Mouse (Mus musculus) forebrain, embryonic 14.5 days (tissue): ENCODE data around the gene Fbxw2. TPM values are rescaled to one million over a fixed set of nuclear protein-coding genes. Genes with fewer than 3 reads are reported as not detected.
A peak's percentile ranks its signal among the peaks of the same experiment; 100 is the strongest.
"Not testable (repeated sequence)": the region's sequence is repeated elsewhere in the genome, so short reads cannot be mapped to it uniquely, and the experiment has no call there.

Experiments used
- ATAC-seq: fragments of 200-750 bp; cut with Nextera tagmentation; 2 replicates; pipeline ENCODE4 v1.8.0; 2017; ENCODE audit warnings: mild to moderate bottlenecking, moderate library complexity
- DNase-seq: peaks from one replicate; pipeline ENCODE4 v3.0.0-alpha.2; 2015; ENCODE audit warnings: low spot score
- H3K27ac ChIP-seq: fragments of 300-500 bp; sonication (generic); 2 replicates; pipeline ENCODE4 v1.5.1; 2014; ENCODE audit warnings: low read depth, mild to moderate bottlenecking, control low read depth, low read length, moderate library complexity
- H3K27me3 ChIP-seq: fragments of 300-500 bp; sonication (generic); replicated peaks from 2 replicates; pipeline ENCODE4 v1.6.1; 2014; ENCODE audit warnings: low read length, control low read depth, mixed read lengths; ENCODE audit not compliant: control insufficient read depth, insufficient read depth
- H3K36me3 ChIP-seq: fragments of 300-500 bp; sonication (generic); 2 replicates; pipeline ENCODE4 v1.6.1; 2014; ENCODE audit warnings: low read length, control low read depth; ENCODE audit not compliant: control insufficient read depth, insufficient read depth
- H3K4me1 ChIP-seq: fragments of 300-500 bp; sonication (generic); 2 replicates; pipeline ENCODE4 v1.6.1; 2014; ENCODE audit warnings: antibody characterized with exemption, low read length, control low read depth; ENCODE audit not compliant: control insufficient read depth, insufficient read depth
- H3K4me2 ChIP-seq: fragments of 300-500 bp; sonication (generic); 2 replicates; pipeline ENCODE4 v1.6.1; 2014; ENCODE audit warnings: mild to moderate bottlenecking, control low read depth, low read length
- H3K4me3 ChIP-seq: fragments of 300-500 bp; sonication (generic); 2 replicates; pipeline ENCODE4 v1.5.1; 2014; ENCODE audit warnings: low read depth, low read length, control low read depth
- H3K9ac ChIP-seq: fragments of 300-500 bp; sonication (generic); 2 replicates; pipeline ENCODE4 v1.6.1; 2014; ENCODE audit warnings: mild to moderate bottlenecking, low read length, control low read depth, moderate library complexity
- H3K9me3 ChIP-seq: fragments of 300-500 bp; sonication (generic); replicated peaks from 2 replicates; pipeline ENCODE4 v1.6.1; 2016; ENCODE audit warnings: low read length, control low read depth, mixed read lengths; ENCODE audit not compliant: control insufficient read depth
- WGBS: fragments of 180-500 bp; shearing (Covaris S2); extraction: QIAGEN DNeasy Blood & Tissue Kit; methylation state at CpG from one replicate; pipeline ENCODE4 v1.1.7; 2014; 5-methylcytosine and 5-hydroxymethylcytosine counted together
- polyA plus RNA-seq: library from polyadenylated mRNA; unstranded; fragments of >200 nt; fragmentation: Nextera tagmentation; extraction: Ambion mirVana; gene quantifications from 2 replicates; pipeline ENCODE4 v1.2.1, GENCODE M21; 2014

Gene Fbxw2
- polyA plus RNA-seq, 1 experiment from 2014 or later: 78.6 TPM

DNA sequence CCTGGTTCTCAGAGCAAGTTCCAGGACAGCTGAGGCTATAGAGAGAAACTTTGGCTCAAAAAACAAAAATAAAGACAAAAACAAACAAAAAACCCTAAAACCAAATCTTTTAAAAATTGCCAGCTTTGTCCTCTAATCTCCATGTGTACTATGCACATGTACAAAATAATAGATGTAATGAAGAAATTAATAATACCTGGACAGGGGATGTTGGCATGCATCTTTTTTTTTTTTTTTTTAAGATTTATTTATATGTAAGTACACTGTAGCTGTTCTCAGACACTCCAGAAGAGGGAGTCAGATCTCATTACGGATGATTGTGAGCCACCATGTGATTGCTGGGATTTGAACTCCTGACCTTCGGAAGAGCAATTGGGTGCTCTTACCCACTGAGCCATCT, 33.6 kb downstream of the Fbxw2 start:
- 100% methylated on average over 2 of the region's 2 CpGs for WGBS
- not testable (repeated sequence) for H3K36me3 ChIP-seq, DNase-seq, H3K9ac ChIP-seq, H3K27me3 ChIP-seq, H3K4me1 ChIP-seq, H3K4me3 ChIP-seq, H3K9me3 ChIP-seq, H3K27ac ChIP-seq, H3K4me2 ChIP-seq, ATAC-seq

DNA sequence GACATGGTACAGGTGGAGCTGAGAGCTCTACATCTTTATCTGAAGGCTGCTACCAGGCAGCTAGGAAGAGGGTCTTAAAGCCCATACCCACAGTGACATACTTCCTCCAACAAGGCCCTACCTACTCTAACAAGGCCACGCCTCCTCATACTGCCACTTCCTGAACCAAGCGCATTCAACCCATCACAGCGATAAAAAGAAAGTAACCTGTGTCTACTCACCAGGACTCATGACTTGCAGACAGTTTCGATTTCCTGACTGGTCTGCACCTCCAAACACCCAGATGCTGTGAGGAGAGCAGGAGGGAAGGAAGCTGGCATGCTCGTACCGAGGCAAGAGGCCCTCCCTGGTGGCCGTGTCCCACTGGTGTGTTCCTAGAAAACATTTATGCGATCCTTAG, 35.8 kb downstream of the Fbxw2 start:
- Histone ChIP-seq H3K36me3 (peaks cover 10% of the 10 kb centered on the region; the same call in 1 of the 2 replicates), H3K4me2 (no peak overlapping the region), H3K27me3 (no peaks in the 10 kb centered on the region), H3K9me3 (no peaks in the 10 kb centered on the region), H3K9ac (no peak overlapping the region), H3K27ac (no peak overlapping the region), H3K4me3 (no peak overlapping the region), H3K4me1 (no peaks in the 10 kb centered on the region)
- no peak for ATAC-seq
- DNase-seq: no peak
- WGBS: 95% methylated on average over 8 of the region's 8 CpGs

DNA sequence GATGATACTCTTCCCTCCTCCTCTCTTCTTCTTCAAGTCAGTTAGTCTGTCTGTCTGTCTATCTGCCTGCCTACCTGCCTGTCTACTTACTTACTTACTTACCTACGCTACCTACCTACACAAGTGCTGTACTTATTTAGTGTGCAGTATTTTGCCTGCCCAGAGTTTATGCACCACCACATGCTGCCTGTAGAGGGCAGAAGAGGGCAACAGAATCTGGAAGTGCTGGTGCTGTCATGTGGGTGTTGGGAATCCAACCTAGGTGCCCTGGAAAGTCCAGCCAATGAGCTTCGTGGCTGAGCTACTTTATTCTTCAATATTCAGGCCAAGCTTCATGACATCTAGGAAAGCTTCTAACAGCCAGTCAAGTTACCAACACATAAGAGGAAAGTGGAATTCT, 42.0 kb downstream of the Fbxw2 start:
- Histone ChIP-seq H3K4me3 (no peak overlapping the region), H3K27me3 (no peaks in the 10 kb centered on the region), H3K4me2 (no peak overlapping the region), H3K9ac (no peak overlapping the region), H3K4me1 (no peaks in the 10 kb centered on the region), H3K9me3 (no peaks in the 10 kb centered on the region), H3K27ac (no peak overlapping the region), H3K36me3 (peaks cover 46% of the 10 kb centered on the region)
- 75% methylated on average over 2 of the region's 2 CpGs for WGBS
- peak; percentile 17 for DNase-seq
- no peak for ATAC-seq

GRCm38 (mm10) chr2:34783064-34784020, 42.8 kb downstream of the Fbxw2 start:
- DNase-seq (no peak), ATAC-seq (no peak)
- peaks cover 53% of the 10 kb centered on the region for H3K36me3 ChIP-seq

GRCm38 (mm10) chr2:34777237-34777868, 48.8 kb downstream of the Fbxw2 start:
- DNase-seq (no peak), ATAC-seq (no peak)
- 69% methylated on average over 1 of the region's 1 CpGs for WGBS
- no peak overlapping the region for H3K27ac ChIP-seq
- peak overlapping the region; percentile 12; the same call in 1 of the 2 replicates for H3K4me2 ChIP-seq
- H3K4me3 ChIP-seq: no peak overlapping the region
- H3K9me3 ChIP-seq: no peaks in the 10 kb centered on the region
- H3K4me1 ChIP-seq: peaks cover 43% of the 10 kb centered on the region
- H3K9ac ChIP-seq: no peak overlapping the region
- no peaks in the 10 kb centered on the region for H3K27me3 ChIP-seq
- H3K36me3 ChIP-seq: peaks cover 82% of the 10 kb centered on the region

More at GRCm38 (mm10) chr2:34783064-34784020, 42.8 kb downstream of the Fbxw2 start:
- no peak overlapping the region for H3K27ac ChIP-seq
- no peak overlapping the region for H3K9ac ChIP-seq
- H3K9me3 ChIP-seq: no peaks in the 10 kb centered on the region
- H3K4me1 ChIP-seq: no peaks in the 10 kb centered on the region
- 95% methylated on average over 14 of the region's 14 CpGs for WGBS
- no peaks in the 10 kb centered on the region for H3K27me3 ChIP-seq
- H3K4me3 ChIP-seq: no peak overlapping the region
- no peak overlapping the region for H3K4me2 ChIP-seq

DNA sequence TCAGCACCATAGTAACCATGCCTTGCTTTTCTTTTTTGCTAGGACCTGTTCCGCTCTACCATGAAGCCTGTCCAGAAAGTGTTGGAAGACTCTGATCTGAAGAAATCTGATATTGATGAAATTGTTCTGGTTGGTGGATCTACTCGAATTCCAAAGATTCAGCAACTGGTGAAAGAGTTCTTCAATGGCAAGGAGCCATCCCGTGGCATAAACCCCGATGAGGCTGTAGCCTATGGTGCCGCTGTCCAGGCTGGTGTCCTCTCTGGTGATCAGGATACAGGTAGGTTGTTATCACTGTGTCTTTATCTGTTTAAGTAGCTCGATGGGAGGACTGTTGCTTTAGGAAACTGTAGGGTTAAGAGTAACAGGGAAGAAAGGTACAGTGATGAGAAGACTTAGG, 51.6 kb downstream of the Fbxw2 start:
- DNase-seq: no peak
- ATAC-seq: no peak
- Histone ChIP-seq H3K27ac (no peak overlapping the region), H3K4me1 (peaks cover 48% of the 10 kb centered on the region), H3K9ac (no peak overlapping the region), H3K9me3 (no peaks in the 10 kb centered on the region), H3K36me3 (peaks cover 63% of the 10 kb centered on the region), H3K27me3 (no peaks in the 10 kb centered on the region), H3K4me3 (0 out of 2 replicates have a peak overlapping the region, but pooled peaks have one; percentile 87), H3K4me2 (peak overlapping the region; percentile 75)
- WGBS: 96% methylated on average over 6 of the region's 6 CpGs

DNA sequence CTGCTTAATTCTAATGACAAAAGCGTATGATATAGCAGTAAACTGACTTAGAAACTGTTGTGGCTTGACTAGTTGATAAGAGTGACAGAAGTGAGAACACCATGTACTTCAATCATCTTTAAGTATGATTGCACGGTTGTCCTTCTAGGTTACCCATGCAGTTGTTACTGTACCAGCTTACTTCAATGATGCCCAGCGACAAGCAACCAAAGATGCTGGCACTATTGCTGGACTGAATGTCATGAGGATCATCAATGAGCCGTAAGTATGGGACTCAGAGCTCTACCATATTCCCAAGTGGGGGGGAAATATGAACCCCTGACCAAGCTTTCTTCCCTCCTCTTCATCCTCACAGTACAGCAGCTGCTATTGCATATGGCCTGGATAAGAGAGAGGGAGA, 52.4 kb downstream of the Fbxw2 start:
- ATAC-seq (no peak), DNase-seq (no peak)
- H3K4me2 ChIP-seq: peak overlapping the region; percentile 75
- no peak overlapping the region for H3K27ac ChIP-seq
- 92% methylated on average over 4 of the region's 4 CpGs for whole genome bisulfite sequencing
- H3K9ac ChIP-seq: no peak overlapping the region
- H3K27me3 ChIP-seq: no peaks in the 10 kb centered on the region
- peaks cover 48% of the 10 kb centered on the region for H3K4me1 ChIP-seq
- peak overlapping the region; percentile 87 for H3K4me3 ChIP-seq
- no peaks in the 10 kb centered on the region for H3K9me3 ChIP-seq
- H3K36me3 ChIP-seq: peaks cover 56% of the 10 kb centered on the region

DNA sequence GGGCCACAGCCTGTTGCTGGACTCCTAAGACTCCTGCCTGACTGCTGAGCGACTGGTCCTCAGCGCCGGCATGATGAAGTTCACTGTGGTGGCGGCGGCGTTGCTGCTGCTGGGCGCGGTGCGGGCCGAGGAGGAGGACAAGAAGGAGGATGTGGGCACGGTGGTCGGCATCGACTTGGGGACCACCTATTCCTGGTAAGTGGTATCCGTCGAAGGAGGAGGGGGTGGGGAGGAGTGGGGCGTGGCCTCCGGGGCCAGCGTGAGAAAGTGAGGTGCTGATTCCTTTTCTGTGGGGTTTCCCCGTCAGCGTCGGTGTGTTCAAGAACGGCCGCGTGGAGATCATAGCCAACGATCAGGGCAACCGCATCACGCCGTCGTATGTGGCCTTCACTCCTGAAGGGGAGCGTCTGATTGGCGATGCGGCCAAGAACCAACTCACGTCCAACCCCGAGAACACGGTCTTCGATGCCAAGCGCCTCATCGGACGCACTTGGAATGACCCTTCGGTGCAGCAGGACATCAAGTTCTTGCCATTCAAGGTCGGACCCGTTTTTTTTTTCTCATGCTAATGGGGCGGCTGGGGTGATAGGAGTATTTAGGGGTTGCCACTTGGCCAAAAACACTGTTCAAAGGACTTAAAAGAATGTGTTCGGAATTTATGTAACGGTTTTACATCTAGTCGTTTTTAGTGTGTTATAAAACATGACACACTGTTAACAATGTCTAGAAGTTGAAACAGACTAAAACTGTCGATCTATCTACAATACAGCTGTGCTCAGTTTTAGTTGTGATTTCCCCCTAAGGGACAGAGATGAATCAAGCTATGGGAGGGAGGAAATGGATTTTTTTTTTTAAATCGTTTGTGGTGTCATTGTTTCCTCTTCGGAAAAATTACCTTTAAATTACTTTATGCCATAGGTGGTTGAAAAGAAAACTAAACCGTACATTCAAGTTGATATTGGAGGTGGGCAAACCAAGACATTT, 53.6 kb downstream of the Fbxw2 start:
- Histone ChIP-seq H3K4me1 (peaks cover 47% of the 10 kb centered on the region), H3K9ac (peak overlapping the region; percentile 96), H3K9me3 (no peaks in the 10 kb centered on the region), H3K27me3 (no peaks in the 10 kb centered on the region), H3K27ac (peak overlapping the region; percentile 86), H3K36me3 (peaks cover 45% of the 10 kb centered on the region), H3K4me3 (peak overlapping the region; percentile 87), H3K4me2 (peak overlapping the region; percentile 75)
- WGBS: 4% methylated on average over 50 of the region's 50 CpGs
- DNase-seq (peak; percentile 60), ATAC-seq (peak; percentile 40)
